Mouse (Mus musculus) left cerebral cortex, adult 2 months (tissue): ENCODE data around the gene Fgfr2. TPM values are rescaled to one million over a fixed set of nuclear protein-coding genes. Genes with fewer than 3 reads are reported as not detected.
A peak's percentile ranks its signal among the peaks of the same experiment; 100 is the strongest.
"Not testable (repeated sequence)": the region's sequence is repeated elsewhere in the genome, so short reads cannot be mapped to it uniquely, and the experiment has no call there.

Experiments
- DNase-seq, 2 experiments: peaks; one replicate each; pipeline ENCODE4 v3.0.0; 2021 to 2022; ENCODE audit warnings: low spot score in 2 of 2, mixed read lengths in 1 of 2; ENCODE audit errors: extremely low spot score in 1 of 2
- H3K27ac ChIP-seq: fragments of 200-600 bp; 2 replicates; pipeline ENCODE4 v1.8.1; 2022
- H3K4me3 ChIP-seq: fragments of 200-600 bp; 2 replicates; pipeline ENCODE4 v1.8.1; 2022
- CTCF ChIP-seq: fragments of 200-600 bp; IDR thresholded peaks from 2 replicates; pipeline ENCODE4 v1.8.1; 2022; ENCODE audit warnings: antibody characterized with exemption, mild to moderate bottlenecking, moderate library complexity
- intact Hi-C: fragments of 180-260 bp; cut with DNase I; formaldehyde crosslinking; loops from one replicate; pipeline ENCODE4 v1.15.1; 2025
- total RNA-seq, 2 experiments: library from RNA; stranded (reverse); gene quantifications; 2 replicates each; pipeline ENCODE4 v1.2.3; 2021

The Fgfr2 gene
- total RNA-seq, 2 experiments from 2014 or later: 47.3 to 47.4 TPM

DNA sequence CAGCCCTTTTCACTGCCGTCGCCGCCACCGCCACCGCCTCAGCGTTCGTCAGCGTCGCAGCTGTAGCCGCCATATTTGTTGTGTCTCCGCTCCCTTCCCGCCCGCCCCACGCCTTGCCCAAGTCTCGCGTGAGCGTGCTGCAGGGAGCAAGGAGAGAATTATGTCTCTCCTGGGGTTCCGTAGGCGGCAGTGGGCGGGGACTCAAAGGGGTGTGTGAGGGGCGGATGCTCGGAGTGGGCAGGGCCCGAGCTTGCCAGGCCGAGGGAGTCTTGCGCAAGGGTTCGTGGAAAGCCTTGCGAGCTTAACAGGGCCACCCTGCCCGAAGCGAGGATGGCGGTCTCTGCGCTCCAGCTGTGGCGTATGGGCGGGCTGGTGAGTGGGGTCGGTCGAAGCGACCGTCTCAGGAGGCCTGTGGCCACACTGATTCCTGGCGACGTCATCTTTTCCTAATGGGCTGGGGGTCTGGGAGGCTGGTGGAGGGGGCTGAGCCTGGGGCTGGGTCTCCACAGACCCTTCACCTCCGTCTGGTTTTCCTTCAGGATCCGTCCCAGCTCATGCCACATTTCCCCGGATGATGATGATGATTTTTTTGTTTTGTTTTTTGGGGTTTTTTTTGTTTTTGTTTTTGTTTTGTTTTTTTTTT lies 1712.6 kb downstream of the Fgfr2 start, which contains the start of the genes Ikzf5 and Acadsb:
Gene Ikzf5 (minus strand): TSS at position 106 of the 643 bp plus-strand sequence.
Gene Acadsb (plus strand): TSS at position 186 of the 643 bp plus-strand sequence.
- no peak for TF ChIP-seq CTCF
- intact Hi-C loops: loop anchor here (2.0 to 5.0 kb wide), 2 partner anchors 48 to 152 kb away; partner anchors contain the start of genes 2310057M21Rik and Bub3
- DNase-seq: peak; percentile 98 to 100
- peak within 1 kb of the TSS; percentile 86 for H3K27ac ChIP-seq
- peak within 1 kb of the TSS; percentile 94 for H3K4me3 ChIP-seq

GRCm38 (mm10) chr7:131409988-131410385 lies 1713.2 kb downstream of the Fgfr2 start:
- Histone ChIP-seq H3K4me3 (peak overlapping the region; percentile 94), H3K27ac (peak overlapping the region; percentile 86)
- DNase-seq: no peak
- intact Hi-C loops: loop anchor here (2.0 to 5.0 kb wide), 2 partner anchors 47 to 152 kb away; partner anchors contain the start of genes 2310057M21Rik and Bub3
- TF ChIP-seq CTCF: no peak; the same call in 1 of the 2 replicates

DNA sequence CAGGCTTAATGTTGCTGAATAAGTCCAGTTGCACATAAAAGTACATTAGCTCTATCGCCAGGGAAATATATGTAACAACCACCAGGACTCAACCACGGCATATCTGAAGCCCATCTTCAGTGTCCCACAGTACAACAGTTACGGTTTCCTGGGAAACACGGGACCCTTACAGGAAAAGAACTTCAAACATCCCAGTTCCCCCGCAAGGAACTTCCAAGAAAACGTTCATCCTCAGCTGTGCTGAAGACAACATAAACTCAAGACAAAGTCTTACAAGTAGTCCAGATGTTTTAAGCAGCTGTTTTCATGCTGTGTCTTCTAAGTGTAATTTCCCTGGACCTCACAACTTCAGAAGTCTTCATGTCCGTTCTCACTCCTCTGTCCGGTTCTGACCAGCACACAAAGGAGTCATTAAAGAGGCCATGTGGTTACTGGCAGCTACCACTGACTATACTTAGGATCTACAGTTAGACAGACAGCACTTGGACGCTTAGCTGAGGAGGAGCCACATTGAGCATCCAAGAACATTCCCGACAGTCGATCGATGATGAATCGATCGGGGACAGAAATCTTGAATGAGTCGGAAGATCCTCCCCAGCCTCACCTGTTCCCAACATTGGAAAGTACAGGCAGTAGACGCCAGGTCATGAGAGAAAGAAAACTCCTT lies 1713.7 kb downstream of the Fgfr2 start:
- peak overlapping the region; percentile 94 for H3K4me3 ChIP-seq
- H3K27ac ChIP-seq: peak overlapping the region; percentile 86
- no peak; the same call in 1 of the 2 replicates for TF ChIP-seq CTCF
- intact Hi-C loops: no loop called here
- no peak for DNase-seq

- H3K27ac ChIP-seq, DNase-seq, intact Hi-C loops, H3K4me3 ChIP-seq: not testable (repeated sequence)
Measured at GRCm38 (mm10) chr7:131391761-131392160, 1731.4 kb downstream of the Fgfr2 start.

- peak; percentile 28 for TF ChIP-seq CTCF
- Histone ChIP-seq H3K4me3 (peak overlapping the region; percentile 99), H3K27ac (peak overlapping the region; percentile 96; the same call in 1 of the 2 replicates)
- intact Hi-C loops: loop anchor here (5.0 kb wide), 1 partner anchor 510 kb away; no protein-coding TSS in a partner anchor
- no peak for DNase-seq
Measured at GRCm38 (mm10) chr7:131371880-131372651, 1751.1 kb downstream of the Fgfr2 start.

DNA sequence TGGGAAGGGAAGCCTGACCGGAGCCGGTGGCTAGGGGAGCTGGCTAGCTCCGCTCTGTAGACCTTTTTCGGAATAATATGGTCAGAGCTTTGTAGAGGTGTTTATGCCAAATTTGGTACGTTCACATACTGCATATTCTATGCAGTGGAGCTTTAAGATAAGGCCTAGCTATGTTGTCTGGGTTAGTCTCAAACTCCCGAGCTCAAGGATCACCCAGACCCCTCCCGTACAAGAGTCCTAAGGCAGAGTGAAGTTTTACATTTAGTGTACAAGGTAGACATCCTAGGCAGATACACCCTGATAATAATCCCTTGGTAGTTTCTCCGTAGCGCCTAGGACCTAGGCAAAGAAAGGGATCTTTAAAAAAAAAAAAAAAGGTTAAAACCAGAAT lies 1751.7 kb downstream of the Fgfr2 start:
- H3K27ac ChIP-seq: peak overlapping the region; percentile 96
- no peak for DNase-seq
- no peak for TF ChIP-seq CTCF
- intact Hi-C loops: loop anchor here (5.0 kb wide), 1 partner anchor 511 kb away; no protein-coding TSS in a partner anchor
- peak overlapping the region; percentile 99 for H3K4me3 ChIP-seq

DNA sequence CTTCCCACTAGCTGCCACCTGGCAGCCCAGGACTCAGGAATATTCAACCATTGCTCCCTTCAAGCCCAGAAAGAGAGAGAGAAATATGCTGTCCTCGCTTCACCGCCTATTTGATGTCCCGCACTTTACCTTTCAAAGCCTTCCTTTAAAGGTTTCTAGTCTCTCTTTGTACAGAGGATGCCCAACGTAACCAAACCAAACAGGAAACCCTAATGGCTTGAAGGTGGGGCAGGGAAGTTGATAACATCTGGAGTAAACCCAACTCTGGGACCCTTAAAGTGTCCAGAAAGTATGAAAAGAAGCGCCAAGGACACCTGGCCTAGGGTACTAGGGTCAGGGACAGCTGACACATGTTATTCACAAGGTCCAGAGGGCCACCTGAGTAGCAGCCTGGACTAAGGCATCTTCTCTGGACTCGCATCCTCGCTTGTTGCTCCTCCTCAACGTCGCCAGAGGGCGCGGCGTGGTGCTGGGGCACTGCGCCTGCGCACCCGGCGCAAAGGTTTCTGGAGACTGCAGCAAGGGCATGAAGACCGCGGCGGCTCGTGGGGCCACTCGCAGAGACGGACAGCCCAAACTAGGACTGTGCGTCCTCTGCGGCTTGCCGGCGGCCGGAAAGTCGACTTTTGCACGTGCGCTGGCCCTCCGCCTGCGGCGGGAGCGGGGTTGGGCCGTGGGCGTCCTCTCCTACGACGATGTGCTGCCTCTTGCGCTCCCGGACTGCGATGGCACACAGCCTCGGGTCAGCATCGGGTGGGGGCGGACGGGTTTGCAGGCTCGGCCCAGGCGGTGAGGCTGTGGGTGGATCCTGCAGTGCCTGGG lies 1752.3 kb downstream of the Fgfr2 start, which contains the start of gene Pstk:
Gene Pstk (plus strand): TSS at position 494 of the 822 bp plus-strand sequence.
- TF ChIP-seq CTCF: peak; percentile 94
- intact Hi-C loops: loop anchor here (5.0 kb wide), 1 partner anchor 511 kb away; no protein-coding TSS in a partner anchor
- Histone ChIP-seq H3K4me3 (peak within 1 kb of the TSS; percentile 99), H3K27ac (peak within 1 kb of the TSS; percentile 96)
- DNase-seq: peak; percentile 89 to 91

DNA sequence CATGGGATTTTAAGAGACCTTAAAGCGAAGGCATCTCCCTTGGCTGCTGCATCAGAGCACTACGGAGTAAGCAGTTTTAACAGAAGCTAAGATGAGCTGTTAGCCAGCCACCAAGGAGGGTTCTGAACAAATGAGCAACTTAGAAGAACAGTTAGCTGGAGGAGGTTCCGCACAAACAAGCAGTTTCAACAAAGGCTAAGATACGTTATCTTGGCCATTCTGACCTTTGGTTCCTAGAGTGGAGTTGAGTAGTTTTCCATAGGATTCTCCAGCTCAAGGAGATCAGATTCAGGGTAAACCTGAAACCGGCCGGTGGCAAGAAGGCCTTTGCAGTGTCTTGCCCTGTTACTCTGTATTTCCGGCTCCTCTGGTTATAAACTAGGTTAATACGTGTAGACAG lies 1759.0 kb downstream of the Fgfr2 start:
- intact Hi-C loops: loop anchor here (5.0 kb wide), 1 partner anchor 193 kb away; no protein-coding TSS in a partner anchor
- DNase-seq: no peak
- TF ChIP-seq CTCF: no peak
- Histone ChIP-seq H3K4me3 (no peak overlapping the region), H3K27ac (no peak overlapping the region)

DNA sequence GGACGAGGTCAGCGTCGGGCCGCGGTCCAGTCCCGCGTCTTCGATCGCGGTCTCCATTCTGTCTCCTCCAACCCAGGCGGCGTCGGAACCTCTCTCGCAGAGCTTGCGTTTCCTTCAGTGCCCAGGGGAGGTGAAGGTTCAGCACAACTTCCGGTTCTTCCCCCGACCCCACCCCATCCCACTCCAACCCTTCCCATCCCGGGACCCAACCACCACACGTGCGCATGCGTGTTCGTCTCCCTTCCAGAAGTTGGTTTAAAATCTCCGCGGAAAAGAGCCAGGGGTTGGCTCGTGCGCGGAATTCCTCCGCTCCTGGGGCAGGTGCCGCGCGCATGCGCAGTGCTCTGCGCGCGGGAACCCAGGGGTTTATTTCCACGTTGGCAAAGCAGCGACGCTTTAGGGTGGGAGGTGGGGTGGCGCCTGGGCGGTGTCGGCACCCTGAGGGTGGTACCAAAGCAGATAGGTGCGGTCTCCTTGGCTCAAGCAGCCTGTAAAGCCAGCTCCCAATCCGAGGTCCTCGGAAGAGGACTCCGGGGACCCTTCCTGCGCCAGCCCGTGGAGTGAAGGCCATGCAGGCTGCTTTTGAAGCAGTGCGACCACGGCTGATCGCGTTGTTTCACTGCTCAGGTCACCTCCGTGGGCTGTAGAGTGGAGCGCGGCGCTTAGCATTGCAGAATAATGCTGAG lies 1760.4 kb downstream of the Fgfr2 start, which contains the start of gene 2310057M21Rik:
Gene 2310057M21Rik (minus strand): TSS at position 145 of the 686 bp plus-strand sequence.
- Histone ChIP-seq H3K27ac (peak within 1 kb of the TSS; percentile 95), H3K4me3 (peak within 1 kb of the TSS; percentile 97)
- peak; percentile 91 to 93 for DNase-seq
- no peak for TF ChIP-seq CTCF
- intact Hi-C loops: loop anchor here (2.0 to 5.0 kb wide), 2 partner anchors 48 to 195 kb away; partner anchors contain the start of genes Acadsb and Ikzf5

- TF ChIP-seq CTCF: no peak
- peak overlapping the region; percentile 97 for H3K4me3 ChIP-seq
- intact Hi-C loops: loop anchor here (2.0 to 5.0 kb wide), 2 partner anchors 49 to 195 kb away; partner anchors contain the start of genes Acadsb and Ikzf5
- DNase-seq: no peak
- H3K27ac ChIP-seq: peak overlapping the region; percentile 85
Measured at GRCm38 (mm10) chr7:131362269-131362614, 1760.9 kb downstream of the Fgfr2 start.
